Mouse (Mus musculus) neural tube, embryonic 12.5 days (tissue): Measurements from ENCODE around the gene Rragc. TPM values are rescaled to one million over a fixed set of nuclear protein-coding genes. Genes with fewer than 3 reads are reported as not detected.

Source experiments
- ATAC-seq: fragments of 200-750 bp; cut with Nextera tagmentation; 2 replicates; pipeline ENCODE4 v1.8.0; 2017; ENCODE audit warnings: low read depth, mild to moderate bottlenecking, moderate TSS enrichment, moderate library complexity; ENCODE audit not compliant: low FRiP score
- H3K27ac ChIP-seq: fragments of 300-500 bp; sonication (generic); 2 replicates; pipeline ENCODE4 v1.5.1; 2016
- H3K27me3 ChIP-seq: fragments of 300-500 bp; sonication (generic); replicated peaks from 2 replicates; pipeline ENCODE4 v1.6.1; 2016; ENCODE audit warnings: mild to moderate bottlenecking
- H3K36me3 ChIP-seq: fragments of 300-500 bp; sonication (generic); 2 replicates; pipeline ENCODE4 v1.6.1; 2016; ENCODE audit warnings: mild to moderate bottlenecking
- H3K4me1 ChIP-seq: fragments of 300-500 bp; sonication (generic); 2 replicates; pipeline ENCODE4 v1.6.1; 2016
- H3K4me2 ChIP-seq: fragments of 300-500 bp; sonication (generic); replicated peaks from 2 replicates; pipeline ENCODE4 v1.6.1; 2016; ENCODE audit warnings: mild to moderate bottlenecking
- H3K4me3 ChIP-seq: fragments of 300-500 bp; sonication (generic); 2 replicates; pipeline ENCODE4 v1.5.1; 2016
- H3K9ac ChIP-seq: fragments of 300-500 bp; sonication (generic); 2 replicates; pipeline ENCODE4 v1.6.1; 2016; ENCODE audit warnings: mild to moderate bottlenecking
- H3K9me3 ChIP-seq: fragments of 300-500 bp; sonication (generic); 2 replicates; pipeline ENCODE4 v1.6.1; 2016; ENCODE audit warnings: mild to moderate bottlenecking
- WGBS: fragments of 180-500 bp; shearing (Covaris S2); methylation state at CpG from one replicate; pipeline ENCODE4 v1.1.7; 2016; 5-methylcytosine and 5-hydroxymethylcytosine counted together
- polyA plus RNA-seq: library from polyadenylated mRNA; unstranded; fragments of >200 nt; fragmentation: Nextera tagmentation; extraction: Ambion mirVana; gene quantifications from 2 replicates; pipeline ENCODE4 v1.2.1, GENCODE M21; 2016

Gene Rragc
- polyA plus RNA-seq, 1 experiment from 2014 or later = 65.4 TPM

DNA sequence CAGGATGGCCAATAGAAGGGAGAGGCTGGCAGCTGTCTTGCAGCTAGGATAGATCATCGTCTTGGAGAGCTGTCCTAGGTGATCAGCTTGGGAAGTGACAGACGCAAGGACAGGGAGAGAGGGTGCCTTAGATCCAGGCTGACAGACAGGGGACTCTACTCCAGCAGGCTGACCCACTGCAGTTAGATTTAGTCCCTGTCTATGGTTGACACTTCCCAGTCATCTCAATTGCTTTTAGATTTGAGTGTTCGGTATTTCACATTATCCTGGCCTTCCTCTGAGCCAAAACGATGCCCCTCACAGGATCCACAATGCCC lies 40.2 kb downstream of the Rragc start:
- peak overlapping the region; percentile 47; the same call in 1 of the 2 replicates for H3K4me2 ChIP-seq
- peaks cover 13% of the 10 kb centered on the region; the same call in 1 of the 2 replicates for H3K27me3 ChIP-seq
- 61% methylated on average over 4 of the region's 4 CpGs for WGBS
- H3K27ac ChIP-seq = no peak overlapping the region
- peaks cover 5% of the 10 kb centered on the region; the same call in 1 of the 2 replicates for H3K4me1 ChIP-seq
- H3K4me3 ChIP-seq = no peak overlapping the region
- H3K9ac ChIP-seq = peak overlapping the region; percentile 17; the same call in 1 of the 2 replicates
- ATAC-seq = no peak
- H3K9me3 ChIP-seq = no peaks in the 10 kb centered on the region
- no peaks in the 10 kb centered on the region for H3K36me3 ChIP-seq

- Histone ChIP-seq H3K4me3 (no peak overlapping the region), H3K9ac (no peak overlapping the region), H3K27me3 (peaks cover 13% of the 10 kb centered on the region; the same call in 1 of the 2 replicates), H3K4me1 (peaks cover 5% of the 10 kb centered on the region; the same call in 1 of the 2 replicates), H3K36me3 (no peaks in the 10 kb centered on the region), H3K4me2 (no peak overlapping the region), H3K27ac (no peak overlapping the region), H3K9me3 (no peaks in the 10 kb centered on the region)
- 74% methylated on average over 4 of the region's 4 CpGs for WGBS
- ATAC-seq = no peak
These were observed 40.6 kb downstream of the Rragc start for GRCm38 (mm10) chr4:123957891-123958290.

GRCm38 (mm10) chr4:123960955-123961354 lies 43.7 kb downstream of the Rragc start:
- 70% methylated on average over 4 of the region's 4 CpGs for WGBS
- H3K27me3 ChIP-seq = peaks cover 13% of the 10 kb centered on the region; the same call in 1 of the 2 replicates

DNA sequence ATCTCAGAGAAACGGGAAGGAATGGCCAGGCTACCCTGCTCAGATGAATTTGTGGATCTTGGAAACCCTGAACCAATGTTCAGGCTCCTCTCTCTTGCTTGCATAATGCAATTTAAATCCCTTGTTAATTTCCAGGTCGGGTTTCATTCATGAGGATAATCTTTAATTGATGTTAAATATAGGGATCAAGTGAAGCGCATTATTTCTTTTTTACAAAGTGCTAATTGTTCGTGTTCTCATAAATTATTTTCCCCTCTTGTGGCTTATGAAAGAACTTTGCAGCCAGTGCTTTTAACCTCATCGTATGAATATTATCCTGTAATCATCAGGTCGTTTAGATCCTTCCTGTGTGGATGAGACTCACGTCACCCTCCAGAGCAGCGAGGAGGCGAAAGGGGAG lies 45.5 kb downstream of the Rragc start:
- ATAC-seq = no peak

More at GRCm38 (mm10) chr4:123960955-123961354, 43.7 kb downstream of the Rragc start:
- Histone ChIP-seq H3K9ac (no peak overlapping the region), H3K36me3 (no peaks in the 10 kb centered on the region), H3K4me3 (no peak overlapping the region), H3K4me2 (no peak overlapping the region), H3K27ac (no peak overlapping the region), H3K9me3 (no peaks in the 10 kb centered on the region), H3K4me1 (peaks cover 5% of the 10 kb centered on the region; the same call in 1 of the 2 replicates)
- no peak for ATAC-seq

GRCm38 (mm10) chr4:123968663-123969321 lies 51.5 kb downstream of the Rragc start:
- Histone ChIP-seq H3K4me3 (no peak overlapping the region), H3K9me3 (no peaks in the 10 kb centered on the region), H3K4me2 (no peak overlapping the region), H3K9ac (no peak overlapping the region), H3K36me3 (no peaks in the 10 kb centered on the region), H3K27ac (no peak overlapping the region), H3K27me3 (peaks cover 4% of the 10 kb centered on the region; the same call in 1 of the 2 replicates), H3K4me1 (peaks cover 10% of the 10 kb centered on the region)
- WGBS = 89% methylated on average over 8 of the region's 8 CpGs
- no peak for ATAC-seq

More for the DNA sequence above, 45.5 kb downstream of the Rragc start:
- Histone ChIP-seq H3K4me3 (no peak overlapping the region), H3K9me3 (no peaks in the 10 kb centered on the region), H3K9ac (no peak overlapping the region), H3K4me1 (no peaks in the 10 kb centered on the region), H3K36me3 (no peaks in the 10 kb centered on the region), H3K4me2 (no peak overlapping the region), H3K27ac (no peak overlapping the region), H3K27me3 (peaks cover 6% of the 10 kb centered on the region; the same call in 1 of the 2 replicates)
- 71% methylated on average over 9 of the region's 9 CpGs for WGBS

GRCm38 (mm10) chr4:123969458-123969857 lies 52.2 kb downstream of the Rragc start:
- Histone ChIP-seq H3K27ac (no peak overlapping the region), H3K36me3 (no peaks in the 10 kb centered on the region), H3K4me1 (peaks cover 10% of the 10 kb centered on the region), H3K9me3 (no peaks in the 10 kb centered on the region), H3K4me3 (no peak overlapping the region), H3K27me3 (peaks cover 8% of the 10 kb centered on the region; the same call in 1 of the 2 replicates), H3K4me2 (no peak overlapping the region), H3K9ac (no peak overlapping the region)
- WGBS = 76% methylated on average over 7 of the region's 7 CpGs
- no peak for ATAC-seq

- Histone ChIP-seq H3K27ac (no peak overlapping the region), H3K4me1 (peaks cover 10% of the 10 kb centered on the region), H3K36me3 (no peaks in the 10 kb centered on the region), H3K4me2 (no peak overlapping the region), H3K4me3 (no peak overlapping the region), H3K9me3 (no peaks in the 10 kb centered on the region), H3K9ac (no peak overlapping the region), H3K27me3 (peaks cover 8% of the 10 kb centered on the region; the same call in 1 of the 2 replicates)
- 83% methylated on average over 4 of the region's 4 CpGs for WGBS
- no peak for ATAC-seq
These were observed 53.8 kb downstream of the Rragc start for GRCm38 (mm10) chr4:123971059-123971458.

- Histone ChIP-seq H3K4me3 (peak overlapping the region; percentile 24), H3K4me1 (peaks cover 10% of the 10 kb centered on the region), H3K9ac (0 out of 2 replicates have a peak overlapping the region, but pooled peaks have one; percentile 29), H3K27me3 (peaks cover 8% of the 10 kb centered on the region; the same call in 1 of the 2 replicates), H3K27ac (no peak overlapping the region), H3K4me2 (peak overlapping the region; percentile 66), H3K36me3 (no peaks in the 10 kb centered on the region), H3K9me3 (no peaks in the 10 kb centered on the region)
- 0 out of 2 replicates have a peak, but pooled peaks have one; percentile 33 for ATAC-seq
- 6% methylated on average over 29 of the region's 29 CpGs for WGBS
These were observed 55.3 kb downstream of the Rragc start for GRCm38 (mm10) chr4:123972423-123973049.

GRCm38 (mm10) chr4:123982105-123982504 lies 64.9 kb downstream of the Rragc start:
- H3K27me3 ChIP-seq = no peaks in the 10 kb centered on the region
- H3K36me3 ChIP-seq = no peaks in the 10 kb centered on the region
- no peak overlapping the region for H3K9ac ChIP-seq
- H3K4me2 ChIP-seq = no peak overlapping the region
- no peak overlapping the region for H3K4me3 ChIP-seq
- H3K9me3 ChIP-seq = no peaks in the 10 kb centered on the region
- 21% methylated on average over 5 of the region's 5 CpGs for WGBS
- H3K4me1 ChIP-seq = no peaks in the 10 kb centered on the region
- H3K27ac ChIP-seq = no peak overlapping the region
- no peak for ATAC-seq

Other genes with a start within 250 kb of the Rragc start
- gene Macf1, start 233.1 kb upstream of the Rragc start, polyA plus RNA-seq = 61.8 and 62.7 TPM in 2 replicates
- gene Ndufs5, start 199.2 kb upstream of the Rragc start, polyA plus RNA-seq = 377 and 387 TPM in 2 replicates
- gene Akirin1, start 167.1 kb upstream of the Rragc start, polyA plus RNA-seq = 89.7 and 91.8 TPM in 2 replicates
- gene Rhbdl2, start 129.6 kb upstream of the Rragc start, polyA plus RNA-seq = 0.45 and 1.2 TPM in 2 replicates
- gene 4933427I04Rik, start 57.8 kb upstream of the Rragc start, polyA plus RNA-seq = 0.09 TPM in 1 of 2 replicates, not detected in the other
- gene Mycbp, start 12.6 kb upstream of the Rragc start, polyA plus RNA-seq = 47.0 and 49.5 TPM in 2 replicates
- not detected in 2 replicates for gene 4930535I16Rik, start 576 bp downstream of the Rragc start, polyA plus RNA-seq